Mouse (Mus musculus) embryonic stem cell, embryonic (primary cell): ENCODE data around the gene Npy4r.

ENCODE experiments used
- CTCF ChIA-PET, 4 experiments: fragments of 300-600 bp in 2 of 4; fragments of 350-600 bp in 2 of 4; sonication (Branson Sonifier 250); formaldehyde crosslinking; loops; one replicate each; lab custom pipeline; 2022; ENCODE audit warnings: inconsistent platforms in 2 of 4; lab: Charles Lee
- POLR2A ChIA-PET, 4 experiments: fragments of 300-600 bp in 2 of 4; fragments of 350-600 bp in 2 of 4; sonication (Branson Sonifier 250); formaldehyde crosslinking; loops; one replicate each; lab custom pipeline; 2022; ENCODE audit warnings: antibody characterized with exemption in 4 of 4, inconsistent platforms in 1 of 4; lab: Charles Lee

The Npy4r gene

DNA sequence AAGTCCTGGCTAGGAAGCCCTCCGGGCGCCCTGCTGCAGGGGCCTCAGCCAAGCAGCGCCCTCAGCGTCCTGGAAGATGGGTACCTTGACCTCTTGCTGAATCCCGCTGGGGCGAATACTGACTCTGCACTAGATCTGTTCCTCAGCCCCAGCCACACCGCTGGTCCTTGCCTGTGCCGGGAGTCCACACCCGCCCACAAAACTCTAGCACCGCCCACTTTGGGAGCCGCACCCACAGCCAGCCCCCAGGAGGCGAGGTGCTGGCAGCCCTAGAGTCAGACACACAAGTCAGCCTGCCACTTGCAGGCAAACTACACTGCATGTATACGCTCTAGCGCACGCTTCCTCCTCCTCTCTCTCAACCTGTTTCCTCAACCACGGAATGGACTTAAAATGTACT is at the start of gene Npy4r:
Gene Npy4r, minus strand, starts transcription at position 148 of the 400 bp plus-strand sequence.
- POLR2A ChIA-PET = no interaction called here
- CTCF ChIA-PET = interaction anchor here in 2 of 4 experiments (1.7 to 2.4 kb wide), 3 partner anchors 9 to 71 kb away, joined by 4 to 10 read pairs (median 9); no protein-coding TSS in a partner anchor

DNA sequence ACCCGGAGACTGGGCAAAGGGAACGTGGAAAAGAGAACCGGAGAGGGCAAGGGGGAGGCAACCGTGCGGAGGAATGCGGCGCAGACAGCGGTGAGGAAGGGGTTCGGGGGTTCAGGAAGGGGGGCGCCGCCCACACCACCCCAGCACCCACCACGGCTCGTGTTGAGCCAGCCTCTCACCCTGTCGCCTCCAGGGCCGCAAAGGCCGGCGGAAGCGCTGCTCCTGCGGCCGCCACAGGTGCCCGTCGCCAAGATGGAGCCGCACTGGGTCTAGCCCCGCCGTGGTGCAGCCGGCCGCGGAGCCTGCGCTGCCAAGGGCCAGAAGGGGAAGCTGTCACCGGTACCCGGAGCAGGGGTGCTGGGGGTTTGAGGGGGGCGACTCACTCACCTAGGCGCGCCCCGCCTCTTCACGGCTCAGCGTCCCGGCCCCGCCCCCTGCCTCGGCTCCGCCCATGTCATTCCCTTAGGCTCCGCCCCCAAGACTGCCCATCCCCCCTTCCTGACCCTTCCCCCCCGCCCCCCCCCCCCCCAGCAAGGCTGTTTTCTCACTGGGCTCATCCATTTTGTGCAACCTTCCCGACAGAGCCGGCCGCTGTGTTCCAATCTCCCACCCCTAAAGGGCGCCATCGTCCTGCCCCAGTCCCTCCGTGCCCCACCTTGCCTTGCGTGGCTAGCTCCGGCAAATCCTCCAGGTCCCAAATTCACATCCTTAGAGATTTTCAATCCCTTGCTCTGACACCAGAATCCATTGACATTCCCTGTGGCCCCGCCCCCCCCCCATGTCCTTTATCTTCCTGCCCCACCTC is 49.1 kb upstream of the Npy4r start, which contains the start of gene Gprin2:
Gene Gprin2, minus strand, starts transcription at position 423 of the 805 bp plus-strand sequence.
- POLR2A ChIA-PET = interaction anchor here in 2 of 4 experiments (1.1 to 1.5 kb wide), 5 partner anchors 10 to 259 kb away, joined by 3 read pairs; partner anchors contain the start of gene Anxa8 (in 1 of the 2)
- CTCF ChIA-PET = interaction anchor here (0.6 to 2.4 kb wide), 10 partner anchors 9 to 708 kb away, joined by 3 to 9 read pairs (median 4); no protein-coding TSS in a partner anchor

DNA sequence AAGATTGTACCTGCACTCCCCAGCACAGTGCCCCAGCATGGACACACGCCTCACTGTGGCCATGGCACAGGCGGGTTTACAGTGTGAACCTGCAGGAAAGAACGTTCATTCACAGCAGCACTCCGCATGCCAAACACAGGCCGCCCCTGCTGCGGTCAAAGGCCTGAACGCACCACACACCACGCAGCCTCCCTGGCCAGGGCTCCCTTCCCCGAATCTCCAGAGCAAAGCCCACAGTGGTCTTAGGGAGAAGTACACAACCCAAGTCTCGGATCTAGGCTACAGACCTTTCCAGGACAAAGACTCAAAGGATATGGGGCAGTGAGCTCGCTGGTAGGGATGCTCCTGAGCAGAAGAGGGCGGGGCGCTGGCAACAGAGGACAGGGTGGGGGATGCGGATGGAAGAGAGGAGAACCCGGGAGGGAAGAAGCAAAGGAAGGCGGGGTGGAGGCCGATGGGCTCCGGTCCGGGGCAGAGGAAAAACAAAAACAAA is 48.5 kb upstream of the Npy4r start:
- ChIA-PET CTCF (interaction anchor here in 3 of 4 experiments (0.6 to 2.3 kb wide), 4 partner anchors 12 to 109 kb away, joined by 3 to 9 read pairs (median 4); no protein-coding TSS in a partner anchor), POLR2A (interaction anchor here in 2 of 4 experiments (1.2 to 1.5 kb wide), 3 partner anchors 10 to 159 kb away, joined by 3 read pairs; partner anchors contain the start of gene Anxa8 (in 1 of the 2))

DNA sequence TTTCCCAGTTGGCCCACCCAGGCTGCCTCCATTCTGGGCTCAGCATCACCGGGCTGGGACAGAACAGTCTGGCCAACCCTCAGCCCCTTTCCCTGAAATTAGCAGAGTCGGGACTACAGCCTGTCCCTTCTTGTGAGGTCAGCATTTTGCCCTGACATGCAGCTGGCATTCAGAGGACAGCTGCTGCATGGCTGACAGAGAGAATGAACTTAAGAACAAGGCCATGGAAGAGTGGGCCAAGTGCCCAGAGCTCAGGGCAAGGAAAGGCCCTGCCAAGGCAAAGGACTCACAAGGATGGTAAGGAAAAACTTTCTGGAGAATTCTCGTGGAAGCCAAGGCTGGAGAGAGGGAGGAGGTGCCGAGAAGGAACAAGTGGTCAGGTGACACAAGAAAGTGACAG is 44.4 kb upstream of the Npy4r start:
- CTCF ChIA-PET = no interaction called here
- POLR2A ChIA-PET = interaction anchor here in 1 of 4 experiments (0.6 to 1.2 kb wide), 2 partner anchors 20 to 791 kb away, joined by 3 to 4 read pairs; no protein-coding TSS in a partner anchor

DNA sequence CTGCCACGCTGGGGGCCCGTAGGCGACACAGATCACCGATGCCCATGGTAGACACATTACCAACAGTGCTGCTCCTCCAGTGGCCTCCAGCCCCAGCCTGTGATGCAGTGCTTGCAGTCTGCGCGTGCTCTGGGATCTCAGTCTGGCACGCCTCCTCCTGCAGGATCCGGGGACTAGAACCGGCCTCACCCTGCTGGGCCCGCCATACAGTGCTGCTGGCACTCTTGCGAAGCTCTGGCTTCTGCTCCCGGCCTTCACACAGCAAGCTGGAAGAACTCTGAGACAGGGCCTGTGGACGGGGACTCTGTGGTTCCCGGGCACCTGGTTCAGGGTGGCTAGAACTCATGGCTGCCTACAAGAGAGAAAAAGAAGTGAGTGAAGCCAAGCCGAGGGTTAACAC is 43.2 kb upstream of the Npy4r start:
- ChIA-PET CTCF (interaction anchor here in 2 of 4 experiments (0.5 to 1.0 kb wide), 3 partner anchors 37 to 40 kb away, joined by 4 read pairs; no protein-coding TSS in a partner anchor), POLR2A (interaction anchor here in 2 of 4 experiments (0.6 to 1.5 kb wide), 6 partner anchors 10 to 183 kb away, joined by 3 to 5 read pairs (median 3); no protein-coding TSS in a partner anchor)

DNA sequence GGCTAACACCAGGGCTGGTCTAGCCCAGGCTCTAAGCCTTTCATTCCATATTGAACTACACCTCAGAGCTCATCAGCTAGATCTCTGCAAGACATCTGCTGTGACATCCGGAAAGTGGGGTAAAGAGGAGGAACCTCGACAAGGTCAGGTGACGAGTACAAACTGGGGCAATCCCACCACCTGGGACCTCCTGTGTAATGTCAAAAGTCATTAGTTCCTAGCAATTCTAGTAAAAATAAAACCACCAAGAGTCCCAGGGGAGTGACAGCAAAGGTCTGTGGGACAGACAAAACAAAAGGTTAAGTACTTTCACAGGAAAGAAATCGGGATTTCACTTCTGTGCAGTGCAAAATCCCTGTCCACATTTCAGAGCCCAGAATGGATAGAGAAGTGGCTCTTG is 41.6 kb upstream of the Npy4r start:
- POLR2A ChIA-PET = interaction anchor here in 1 of 4 experiments (1.0 kb wide), 1 partner anchor 185 kb away, joined by 3 read pairs; no protein-coding TSS in a partner anchor
- CTCF ChIA-PET = interaction anchor here in 2 of 4 experiments (0.5 to 0.7 kb wide), 2 partner anchors 89 to 1142 kb away, joined by 3 read pairs; no protein-coding TSS in a partner anchor

DNA sequence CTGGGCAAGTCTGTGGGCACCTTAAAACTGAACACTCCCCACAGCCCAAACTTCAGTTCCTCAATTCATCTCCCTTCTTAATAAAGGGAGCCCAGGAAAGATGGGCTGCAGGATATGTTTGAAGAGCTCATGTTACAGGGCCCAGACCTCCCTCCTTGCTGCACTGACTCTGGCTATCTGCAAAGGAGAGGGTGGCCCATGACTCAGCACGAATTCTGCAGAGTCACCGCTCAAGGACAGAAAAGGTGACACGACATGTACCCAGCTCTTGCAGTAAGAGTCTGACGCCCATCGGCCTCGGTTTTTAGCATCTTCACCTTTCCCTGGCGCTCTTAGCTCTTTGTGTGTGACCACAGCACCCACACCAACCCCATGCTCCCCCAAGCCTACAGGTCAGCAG is 38.1 kb upstream of the Npy4r start:
- ChIA-PET CTCF (interaction anchor here (0.7 to 1.4 kb wide), 6 partner anchors 9 to 406 kb away, joined by 3 to 4 read pairs (median 4); no protein-coding TSS in a partner anchor), POLR2A (interaction anchor here in 2 of 4 experiments (0.7 to 1.3 kb wide), 5 partner anchors 9 to 270 kb away, joined by 3 read pairs; no protein-coding TSS in a partner anchor)

DNA sequence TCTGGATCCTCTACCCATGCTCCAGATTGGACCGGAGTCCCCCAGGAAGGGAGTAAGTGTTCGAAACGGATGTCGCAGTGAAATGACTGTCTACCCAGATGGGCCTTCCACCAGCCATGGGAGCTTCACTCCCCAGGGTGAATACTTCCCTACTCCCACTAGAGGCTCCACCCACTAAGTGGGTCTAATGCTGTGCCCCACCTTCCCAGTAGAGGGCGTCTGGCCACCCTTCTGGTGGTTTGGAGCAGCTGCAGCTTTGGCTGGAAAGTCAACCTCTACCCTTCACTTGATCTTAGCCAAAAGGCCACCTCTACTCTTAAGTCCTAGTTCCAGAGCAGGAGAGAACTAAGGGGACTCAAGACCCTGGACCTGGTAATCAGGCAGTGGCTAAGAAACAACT is 36.3 kb upstream of the Npy4r start:
- POLR2A ChIA-PET = interaction anchor here in 2 of 4 experiments (0.6 to 2.1 kb wide), 10 partner anchors 28 to 1182 kb away, joined by 3 to 8 read pairs (median 4); no protein-coding TSS in a partner anchor
- CTCF ChIA-PET = interaction anchor here (0.6 to 1.8 kb wide), 42 partner anchors 9 to 407 kb away, joined by 3 to 13 read pairs (median 4); partner anchors contain the start of genes Gprin2 (in 2 of the 4), Anxa8 (in 1 of the 4) and Syt15 (in 1 of the 4)

DNA sequence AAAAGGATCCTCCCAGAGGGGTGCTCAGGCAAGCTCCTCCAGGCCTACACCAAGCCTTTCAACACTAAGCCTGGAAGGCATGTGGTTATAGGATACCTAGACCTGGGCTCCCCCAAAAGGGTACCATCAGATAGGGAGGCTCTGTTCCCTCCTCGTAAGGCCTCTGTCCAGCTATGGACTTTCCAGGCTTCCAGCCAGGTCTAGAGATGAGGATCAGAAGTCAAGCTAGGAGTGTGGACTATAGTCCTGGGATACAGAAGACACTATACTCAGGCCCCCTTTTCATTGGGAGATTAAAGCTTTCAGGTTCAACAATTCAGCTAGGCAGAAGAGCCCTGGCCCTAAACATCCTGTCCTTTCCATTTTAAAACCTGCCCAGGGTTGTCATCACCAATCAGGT is 30.8 kb upstream of the Npy4r start:
- CTCF ChIA-PET = no interaction called here
- POLR2A ChIA-PET = no interaction called here

DNA sequence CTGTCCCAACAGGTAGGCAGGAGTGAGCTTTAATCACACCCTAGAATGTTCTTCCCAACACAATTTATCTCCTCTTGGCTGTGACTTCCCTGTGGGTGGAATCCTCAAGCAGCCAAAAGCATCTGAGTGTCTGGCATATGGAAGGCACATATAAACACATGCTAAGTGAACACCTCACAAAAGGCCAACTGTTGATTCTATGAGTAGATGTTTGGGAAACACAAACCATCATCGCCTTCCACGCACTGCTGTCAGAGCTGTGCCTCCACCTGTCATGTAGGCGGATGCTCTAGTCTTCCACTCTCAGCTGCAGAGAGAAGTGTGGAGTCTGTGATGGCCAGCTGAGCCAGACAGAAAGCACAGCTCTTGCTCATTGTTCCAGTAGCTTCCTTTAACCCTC is 27.1 kb upstream of the Npy4r start:
- POLR2A ChIA-PET = no interaction called here
- CTCF ChIA-PET = interaction anchor here in 1 of 4 experiments (0.6 to 1.6 kb wide), 2 partner anchors 9 to 195 kb away, joined by 4 read pairs; partner anchors contain the start of gene Sncg

DNA sequence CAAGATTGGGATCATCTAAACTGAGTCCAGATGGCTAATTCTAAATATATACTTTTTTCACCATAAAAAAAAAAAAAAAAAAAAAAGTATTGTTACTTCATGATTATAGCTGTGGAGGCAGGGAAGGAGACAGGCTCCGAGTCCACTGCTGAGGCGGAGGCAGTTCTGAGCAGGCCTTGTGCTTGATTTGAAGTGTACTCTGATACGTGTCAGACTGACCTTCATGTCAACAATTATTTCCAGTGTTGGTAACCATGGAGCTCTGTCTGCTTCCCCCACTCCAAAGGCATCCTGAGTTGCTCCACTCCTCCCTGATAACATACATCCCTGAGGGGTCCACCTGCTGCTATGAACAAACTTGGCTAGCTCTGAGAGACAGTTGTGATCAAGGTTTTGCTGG is 18.8 kb upstream of the Npy4r start:
- POLR2A ChIA-PET = interaction anchor here in 1 of 4 experiments (0.6 kb wide), 1 partner anchor 135 kb away, joined by 7 read pairs; no protein-coding TSS in a partner anchor
- CTCF ChIA-PET = interaction anchor here in 2 of 4 experiments (0.6 to 1.1 kb wide), 3 partner anchors 18 to 202 kb away, joined by 3 to 6 read pairs (median 3); no protein-coding TSS in a partner anchor

DNA sequence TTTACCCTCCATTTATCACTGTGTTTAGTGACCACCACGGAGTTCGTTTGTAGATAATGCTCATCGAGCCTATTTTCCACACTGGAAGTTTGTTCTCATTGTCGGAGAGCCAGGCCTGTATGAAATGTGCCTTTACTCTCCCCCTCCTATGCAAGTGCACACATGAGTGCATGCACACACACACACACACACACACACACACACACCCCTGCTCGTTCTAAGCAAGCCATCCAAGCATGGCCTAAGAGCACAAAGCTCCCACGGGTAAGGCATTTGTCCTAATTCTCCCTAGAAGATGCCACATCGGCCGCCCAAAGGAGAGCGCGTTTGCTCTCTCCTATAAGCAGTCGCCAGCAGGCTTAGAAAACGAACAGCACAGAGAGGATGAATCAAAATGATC is 3.5 kb upstream of the Npy4r start:
- ChIA-PET POLR2A (no interaction called here), CTCF (interaction anchor here in 3 of 4 experiments (0.6 to 1.7 kb wide), 11 partner anchors 9 to 51 kb away, joined by 3 to 5 read pairs (median 3); no protein-coding TSS in a partner anchor)

DNA sequence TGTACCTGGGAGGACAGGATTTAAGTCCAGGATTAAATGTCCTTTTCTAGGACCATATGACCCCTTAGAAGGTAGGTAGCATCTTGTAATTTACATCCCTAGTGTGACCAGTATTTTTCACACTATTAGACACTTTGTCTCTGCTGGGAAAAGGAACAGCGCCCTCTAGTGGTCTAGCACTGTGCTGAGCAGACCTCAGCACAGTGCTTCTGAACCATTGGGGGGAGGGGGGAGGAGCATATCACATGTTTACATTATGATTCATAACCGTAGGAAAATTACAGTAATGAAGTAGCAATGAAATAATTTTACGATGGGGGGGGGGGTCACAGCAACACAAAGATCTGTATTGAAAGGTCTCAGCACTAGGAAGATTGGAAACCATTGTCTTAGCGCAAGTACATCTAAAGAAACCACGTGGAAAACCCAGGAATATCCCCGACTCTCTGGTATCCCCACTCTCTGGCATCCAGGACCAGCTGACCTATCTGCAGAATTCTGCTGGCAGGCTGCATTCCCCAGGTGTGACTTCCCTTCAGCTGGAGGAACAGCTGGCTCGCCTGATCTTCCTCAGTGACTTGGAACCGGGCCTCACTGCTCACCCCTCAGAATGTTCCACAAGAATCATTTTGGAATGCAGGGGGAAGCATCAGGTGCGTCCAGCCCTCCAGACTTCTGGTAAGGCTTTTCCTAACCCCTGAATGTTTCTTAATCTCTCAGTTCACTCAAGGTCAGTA is 2.5 kb upstream of the Npy4r start:
- CTCF ChIA-PET = interaction anchor here (0.6 to 2.4 kb wide), 16 partner anchors 9 to 1846 kb away, joined by 3 to 14 read pairs (median 4); no protein-coding TSS in a partner anchor
- POLR2A ChIA-PET = no interaction called here

DNA sequence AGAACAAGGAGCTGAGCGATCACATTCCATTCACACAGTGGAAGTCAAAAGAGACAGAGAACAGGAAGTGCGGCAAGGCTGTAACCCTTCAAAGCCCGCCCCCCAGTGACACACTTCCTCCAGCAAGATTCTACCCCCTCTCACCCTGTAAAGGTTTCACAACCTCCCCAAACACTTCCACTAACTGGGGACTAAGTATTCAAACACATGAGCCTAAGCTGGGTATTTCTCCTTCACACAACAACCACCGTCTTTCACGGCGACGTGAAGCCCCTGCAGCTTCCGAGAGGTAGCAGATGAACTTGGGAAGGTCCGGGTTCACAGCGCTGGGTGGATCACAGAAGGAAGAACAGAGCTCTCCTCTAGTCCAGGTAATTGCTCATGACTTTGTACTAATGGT is 9.4 kb downstream of the Npy4r start:
- CTCF ChIA-PET = interaction anchor here (0.6 to 2.7 kb wide), 6 partner anchors 10 to 453 kb away, joined by 3 to 9 read pairs (median 4); partner anchors contain the start of gene Npy4r (in 1 of the 4)
- POLR2A ChIA-PET = interaction anchor here in 1 of 4 experiments (0.9 kb wide), 1 partner anchor 19 kb away, joined by 3 read pairs; no protein-coding TSS in a partner anchor

DNA sequence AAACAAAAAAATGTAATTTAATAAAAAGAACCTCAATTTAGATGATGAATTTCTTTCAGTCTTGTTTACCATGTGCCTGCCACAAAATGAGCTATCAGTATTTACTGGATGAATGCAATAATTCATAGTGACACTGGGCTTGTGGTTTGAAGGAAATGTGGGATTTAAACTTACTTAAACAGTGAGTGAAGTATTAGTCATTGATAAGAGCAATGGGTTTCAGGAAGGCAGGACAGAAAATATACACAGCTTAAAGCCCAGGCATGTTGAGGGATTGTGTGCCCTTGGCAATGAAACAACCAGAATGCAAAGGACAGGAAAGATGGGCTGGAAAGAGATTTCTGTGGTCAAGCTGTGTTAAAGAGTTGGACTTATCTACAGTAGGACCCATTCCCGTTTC is 10.0 kb downstream of the Npy4r start:
- ChIA-PET CTCF (interaction anchor here (0.6 to 2.7 kb wide), 4 partner anchors 11 to 453 kb away, joined by 3 to 9 read pairs (median 4); partner anchors contain the start of gene Npy4r (in 1 of the 4)), POLR2A (interaction anchor here in 1 of 4 experiments (0.9 kb wide), 1 partner anchor 20 kb away, joined by 3 read pairs; no protein-coding TSS in a partner anchor)

DNA sequence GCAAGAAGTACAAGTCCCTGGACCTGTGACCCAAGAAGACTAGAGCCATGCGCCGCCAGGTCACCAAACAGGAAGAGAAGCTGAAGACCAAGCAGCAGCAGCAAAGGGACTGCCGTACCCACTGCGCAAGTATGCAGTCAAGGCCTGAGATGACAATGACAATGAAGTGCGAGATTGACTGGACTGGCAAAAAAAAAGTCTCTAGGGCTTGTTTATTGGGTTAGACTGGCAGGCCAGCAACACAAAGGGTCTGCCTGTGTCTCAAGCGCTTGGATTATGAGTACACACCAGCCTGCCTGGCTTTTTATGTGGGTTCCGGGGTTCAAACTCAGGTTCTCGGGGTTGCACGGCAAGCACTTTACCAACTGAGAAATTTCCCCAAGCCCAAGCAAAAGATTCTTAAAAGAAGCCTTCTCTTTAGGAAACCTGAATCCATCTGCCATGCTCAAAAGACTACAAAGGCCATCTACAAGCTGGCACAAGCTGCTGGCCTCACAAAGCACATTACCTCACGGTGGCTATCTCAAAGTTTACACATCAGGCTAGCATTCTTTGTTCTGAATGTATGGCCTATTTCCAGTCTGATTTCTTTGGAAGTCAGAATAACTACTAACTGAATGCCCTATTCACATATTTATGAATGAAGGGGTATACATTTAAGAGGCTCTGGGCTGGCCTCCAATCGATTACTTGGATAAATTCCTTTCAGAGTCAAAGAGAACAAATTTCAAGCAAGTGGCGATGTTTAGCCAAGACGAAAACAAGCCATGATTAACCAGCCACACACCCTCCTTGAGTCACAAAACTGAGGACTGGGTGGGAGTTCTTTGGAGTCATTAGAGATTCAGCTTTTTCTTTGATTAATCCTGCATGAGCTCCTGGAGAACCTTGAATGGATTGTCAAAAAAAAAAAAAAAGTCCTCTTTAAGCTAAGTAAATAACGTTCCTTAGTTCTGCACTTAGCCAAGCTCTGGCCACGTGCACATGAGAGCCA is 12.3 kb downstream of the Npy4r start:
- CTCF ChIA-PET = interaction anchor here in 2 of 4 experiments (0.5 to 0.6 kb wide), 2 partner anchors 31 to 33 kb away, joined by 3 to 5 read pairs; no protein-coding TSS in a partner anchor

More for the DNA sequence above, 12.3 kb downstream of the Npy4r start:
- POLR2A ChIA-PET = interaction anchor here in 1 of 4 experiments (1.4 kb wide), 1 partner anchor 223 kb away, joined by 3 read pairs; no protein-coding TSS in a partner anchor
